ENCODE assay signal across 27 mouse cellular contexts in the genomic region with DNA sequence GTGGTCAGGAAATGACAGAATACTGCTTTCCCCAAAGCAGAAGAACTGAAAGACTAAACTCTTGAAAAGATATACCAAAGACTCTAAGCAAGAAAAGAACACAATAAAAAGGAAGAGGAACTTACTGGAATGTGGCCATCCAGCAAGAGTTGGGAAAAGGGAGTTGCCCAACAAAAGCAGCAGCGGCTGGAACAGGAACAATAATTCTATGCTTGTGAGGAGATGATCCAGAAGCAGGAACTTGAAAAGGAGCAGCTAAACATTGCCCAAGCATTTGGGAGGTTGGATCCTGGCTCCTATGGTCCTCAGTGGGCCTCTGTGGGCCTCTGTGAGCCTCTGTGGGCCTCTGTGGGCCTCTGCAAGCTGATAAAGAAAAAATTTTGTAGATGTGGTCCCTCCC.
DNase-seq lines count a peak whose midpoint lies in the region; ATAC-seq and TF ChIP-seq lines count a peak whose summit lies in the region.
"Had no signal": no experiment of that assay in that cellular context is flagged by ENCODE, and none has a peak within 500 bp of the region (broad histone marks: within the 10 kb centered on the region; RNA-seq: fewer than 3 reads in every experiment).

No protein-coding gene starts in this region.

- H3K27ac ChIP-seq in heart, embryonic 13.5 days (replicated peaks) = 0 out of 2 replicates have a peak overlapping the region, but pooled peaks have one; percentile 2
- H3K27ac ChIP-seq: gastrocnemius, adult 2 months; heart, embryonic 15.5 days; hindbrain, embryonic 12.5 days; hindbrain, embryonic 15.5 days; intestine, embryonic 15.5 days had no signal

- no peaks in the 10 kb centered on the region for H3K9me3 ChIP-seq in heart, embryonic 13.5 days
- H3K9me3 ChIP-seq: heart, embryonic 15.5 days; hindbrain, embryonic 12.5 days; hindbrain, embryonic 15.5 days; intestine, embryonic 15.5 days had no signal

- 68% methylated on average over 1 of the region's 1 CpGs for WGBS in heart, embryonic 13.5 days

- H3K4me2 ChIP-seq in heart, embryonic 13.5 days = no peak overlapping the region
- peak overlapping the region; percentile 48 for H3K4me2 ChIP-seq in myocyte (ENCODE audit: low read depth)
- H3K4me2 ChIP-seq: heart, embryonic 11.5 days; heart, embryonic 15.5 days; hindbrain, embryonic 12.5 days; hindbrain, embryonic 15.5 days; intestine, embryonic 15.5 days had no signal

- no peak for DNase-seq in heart, adult 18-20 months
- no peak for DNase-seq in spleen, adult 18-20 months
- DNase-seq in adrenal gland, postnatal 14 days = no peak
- DNase-seq: adrenal gland, postnatal 10 days; cerebellum, adult 11-12 months; cerebellum, adult 8-10 months; cerebellum, postnatal 10 days; cerebellum, postnatal 36 days; forebrain, postnatal 0 days; gastrocnemius, adult 2 months; gastrocnemius, postnatal 14 days; heart, postnatal 10 days; heart, postnatal 4 days; kidney, adult 18-20 months had no signal

- no peaks in the 10 kb centered on the region for H3K4me1 ChIP-seq in heart, embryonic 13.5 days
- H3K4me1 ChIP-seq: heart, embryonic 15.5 days; hindbrain, embryonic 12.5 days; hindbrain, embryonic 15.5 days; intestine, embryonic 15.5 days had no signal

- no peak overlapping the region for H3K4me3 ChIP-seq in heart, embryonic 13.5 days
- no peak overlapping the region for H3K4me3 ChIP-seq in myocyte
- H3K4me3 ChIP-seq: gastrocnemius, adult 2 months; heart, embryonic 15.5 days; hindbrain, embryonic 12.5 days; hindbrain, embryonic 15.5 days; intestine, embryonic 15.5 days had no signal

- H3K36me3 ChIP-seq in heart, embryonic 13.5 days = no peaks in the 10 kb centered on the region
- H3K36me3 ChIP-seq in myocyte (ENCODE audit: control insufficient read depth, insufficient read depth) = no peaks in the 10 kb centered on the region
- H3K36me3 ChIP-seq: heart, embryonic 15.5 days; hindbrain, embryonic 12.5 days; hindbrain, embryonic 15.5 days; intestine, embryonic 15.5 days had no signal

- no peak overlapping the region for H3ac ChIP-seq in myocyte (ENCODE audit: control insufficient read depth, insufficient read length)

- H3K9ac ChIP-seq in heart, embryonic 13.5 days = no peak overlapping the region
- H3K9ac ChIP-seq: forebrain, postnatal 0 days; heart, embryonic 15.5 days; hindbrain, embryonic 12.5 days; hindbrain, embryonic 15.5 days; intestine, embryonic 15.5 days had no signal

- no peaks in the 10 kb centered on the region for H3K79me2 ChIP-seq in myocyte (ENCODE audit: control insufficient read depth, insufficient read depth)

- no peak for ATAC-seq in heart, embryonic 13.5 days (ENCODE audit: extremely low read depth, insufficient number of reproducible peaks, low FRiP score, low TSS enrichment)
- 0 out of 2 replicates have a peak, but pooled peaks have one; percentile 22 for ATAC-seq in common myeloid progenitor, adult 5-6 weeks (replicated peaks; ENCODE audit: low read depth, poor library complexity, severe bottlenecking)
- ATAC-seq in hematopoietic stem cell, adult 5-6 weeks (replicated peaks in 1 of 2; ENCODE audit: insufficient read depth in 1 of 2, low FRiP score in 2 of 2, low TSS enrichment in 1 of 2, low read depth in 1 of 2, poor library complexity in 2 of 2, severe bottlenecking in 2 of 2) = peak; percentile 27 to 36; a peak in 2 of 4 replicates
- ATAC-seq in cerebellum, adult (ENCODE audit: insufficient number of reproducible peaks, low FRiP score, low TSS enrichment) = no peak
- ATAC-seq: activated CD4-positive, CD25-positive, alpha-beta regulatory T cell, adult 4 months; CD4-positive, CD25-positive, alpha-beta regulatory T cell, adult 4 months; forebrain, embryonic 14.5 days; forebrain, postnatal 0 days; intestine, embryonic 15.5 days had no signal

- no peaks in the 10 kb centered on the region for H3K27me3 ChIP-seq in heart, embryonic 13.5 days (replicated peaks)
- no peaks in the 10 kb centered on the region for H3K27me3 ChIP-seq in myocyte (ENCODE audit: control insufficient read depth, insufficient read depth, insufficient read length)
- H3K27me3 ChIP-seq: heart, embryonic 15.5 days; hindbrain, embryonic 12.5 days; hindbrain, embryonic 15.5 days; intestine, embryonic 15.5 days had no signal

- no peak for TF ChIP-seq POLR2A in myocyte (IDR thresholded peaks at IDR 0.05; ENCODE audit: insufficient read length, low read depth)

TF ChIP-seq in myocyte, 11 proteins besides CTCF, POLR2A, EP300 and RAD21:
- TF ChIP-seq USF1 (IDR thresholded peaks at IDR 0.05; ENCODE audit: low read depth) (no peak), E2F4 (IDR thresholded peaks at IDR 0.05; ENCODE audit: insufficient read depth) (no peak), SRF (IDR thresholded peaks at IDR 0.05; ENCODE audit: control insufficient read depth, insufficient read length, low read depth) (no peak), CEBPB (IDR thresholded peaks at IDR 0.05; ENCODE audit: insufficient read depth, poor library complexity, severe bottlenecking) (no peak), TCF3 (IDR thresholded peaks at IDR 0.05; ENCODE audit: insufficient read length, low read depth) (no peak), MAX (IDR thresholded peaks at IDR 0.05; ENCODE audit: low read depth) (no peak), MYOG (IDR thresholded peaks at IDR 0.05; ENCODE audit: control insufficient read depth in 1 of 3, insufficient read depth in 1 of 3, insufficient read length in 2 of 3, low read depth in 2 of 3) (no peak), MYOD1 (IDR thresholded peaks at IDR 0.05; ENCODE audit: control insufficient read depth in 1 of 3, insufficient read length in 2 of 3, low read depth in 2 of 3) (no peak), POLR2AphosphoS2 (IDR thresholded peaks at IDR 0.05; ENCODE audit: insufficient read length, low read depth) (no peak), REST (IDR thresholded peaks at IDR 0.05; ENCODE audit: insufficient read depth, insufficient read length) (no peak), TCF12 (IDR thresholded peaks at IDR 0.05; ENCODE audit: insufficient read depth, poor library complexity, severe bottlenecking) (no peak)

Comparison
In these comparisons a context has a peak if more than half of its experiments do, and no peak if none do; other contexts are left out.
1. ATAC-seq: peak in common myeloid progenitor, adult 5-6 weeks (single experiment) and hematopoietic stem cell, adult 5-6 weeks (2 of 2); none in heart, embryonic 13.5 days (single experiment) and cerebellum, adult (single experiment).